Mouse (Mus musculus) induced T-regulatory cell, adult 2 months (primary cell): ENCODE measurements around the gene Cox16.
"Not testable (repeated sequence)": the region's sequence is repeated elsewhere in the genome, so short reads cannot be mapped to it uniquely, and the experiment has no call there.

Experiments used
- DNase-seq: peaks from one replicate; pipeline ENCODE4 v3.0.0-alpha.2; 2012; ENCODE audit warnings: low read depth

The Cox16 gene

GRCm38 (mm10) chr12:81484727-81485191 lies at the start of gene Cox16:
TSS of gene Cox16 (minus strand) at chr12:81485127.
- peak; percentile 94 for DNase-seq

- DNase-seq: no peak
Observed at GRCm38 (mm10) chr12:81533029-81533419, 48.1 kb upstream of the Cox16 start.

GRCm38 (mm10) chr12:81532316-81533028 lies 47.5 kb upstream of the Cox16 start, which contains the start of the genes Gm20498 and Synj2bp:
TSS of gene Gm20498 (minus strand) at chr12:81532905.
TSS of gene Synj2bp (minus strand) at chr12:81532911.
- peak; percentile 87 for DNase-seq

- DNase-seq: peak; percentile 20
Observed at GRCm38 (mm10) chr12:81530587-81530986, 45.7 kb upstream of the Cox16 start.

GRCm38 (mm10) chr12:81496906-81497305 lies 12.0 kb upstream of the Cox16 start:
- not testable (repeated sequence) for DNase-seq

GRCm38 (mm10) chr12:81490491-81490890 lies 5.6 kb upstream of the Cox16 start:
- DNase-seq: no peak

- no peak for DNase-seq
Observed at GRCm38 (mm10) chr12:81485311-81485710, 384 bp upstream of the Cox16 start.

- no peak for DNase-seq
Observed at GRCm38 (mm10) chr12:81484212-81484611, 715 bp downstream of the Cox16 start.

GRCm38 (mm10) chr12:81483656-81484055 lies 1.3 kb downstream of the Cox16 start:
- peak; percentile 74 for DNase-seq

- not testable (repeated sequence) for DNase-seq
Observed at GRCm38 (mm10) chr12:81459051-81459450, 25.9 kb downstream of the Cox16 start.

GRCm38 (mm10) chr12:81438985-81439384 lies 45.9 kb downstream of the Cox16 start:
- DNase-seq: not testable (repeated sequence)

GRCm38 (mm10) chr12:81434778-81435177 lies 50.1 kb downstream of the Cox16 start:
- DNase-seq: not testable (repeated sequence)

- no peak for DNase-seq
Observed at GRCm38 (mm10) chr12:81421846-81422245, 63.1 kb downstream of the Cox16 start, which contains the start of gene Adam4. TSS of gene Adam4 (minus strand) at chr12:81421946.

GRCm38 (mm10) chr12:81413211-81413610 lies 71.7 kb downstream of the Cox16 start:
- no peak for DNase-seq

GRCm38 (mm10) chr12:81408966-81409365 lies 76.0 kb downstream of the Cox16 start:
- no peak for DNase-seq

GRCm38 (mm10) chr12:81402187-81402586 lies 82.7 kb downstream of the Cox16 start:
- DNase-seq: peak; percentile 53

GRCm38 (mm10) chr12:81379364-81379763 lies 105.6 kb downstream of the Cox16 start, which contains the start of gene Gm4787:
TSS of gene Gm4787 (minus strand) at chr12:81379464.
- DNase-seq: not testable (repeated sequence)

- DNase-seq: no peak
Observed at GRCm38 (mm10) chr12:81333841-81334240, 151.1 kb downstream of the Cox16 start.

- no peak for DNase-seq
Observed at GRCm38 (mm10) chr12:81332875-81333421, 152.0 kb downstream of the Cox16 start, which contains the start of gene Slc8a3. TSS of gene Slc8a3 (minus strand) at chr12:81333180.

- DNase-seq: no peak
Observed at GRCm38 (mm10) chr12:81331937-81332874, 152.7 kb downstream of the Cox16 start.

GRCm38 (mm10) chr12:81331046-81331638 lies 153.8 kb downstream of the Cox16 start:
- no peak for DNase-seq

GRCm38 (mm10) chr12:81324991-81325390 lies 159.9 kb downstream of the Cox16 start:
- DNase-seq: no peak
